23 mouse cellular contexts compared by ENCODE assay signal in genomic region chr1:184281768-184282167, GRCm38 (mm10).
DNase-seq lines count a peak whose midpoint lies in the region; ATAC-seq and TF ChIP-seq lines count a peak whose summit lies in the region.
"Had no signal": no experiment of that assay in that cellular context is flagged by ENCODE, and none has a peak within 500 bp of the region (broad histone marks: within the 10 kb centered on the region; RNA-seq: fewer than 3 reads in every experiment).

No protein-coding gene starts in this region.

- no peak overlapping the region for H3K9ac ChIP-seq in lung, postnatal 0 days (replicated peaks; ENCODE audit: low read depth)
- H3K9ac ChIP-seq in intestine, postnatal 0 days (ENCODE audit: low read depth, low read length) = no peak overlapping the region
- H3K9ac ChIP-seq in stomach, postnatal 0 days (ENCODE audit: low read length) = no peak overlapping the region
- H3K9ac ChIP-seq: embryonic facial prominence, embryonic 13.5 days; forebrain, embryonic 12.5 days; hindbrain, embryonic 15.5 days; limb, embryonic 15.5 days; liver, embryonic 14.5 days; lung, embryonic 15.5 days; midbrain, embryonic 12.5 days had no signal

- H3K4me1 ChIP-seq in lung, postnatal 0 days (ENCODE audit: insufficient read depth, low read depth, low read length) = no peaks in the 10 kb centered on the region
- peaks cover 10% of the 10 kb centered on the region for H3K4me1 ChIP-seq in lung, adult 2 months (ENCODE audit: control insufficient read depth, insufficient read depth, low read length)
- peaks cover 1% of the 10 kb centered on the region; the same call in 1 of the 2 replicates for H3K4me1 ChIP-seq in intestine, postnatal 0 days (replicated peaks; ENCODE audit: control insufficient read depth, insufficient read depth, low read length)
- no peaks in the 10 kb centered on the region for H3K4me1 ChIP-seq in stomach, postnatal 0 days (replicated peaks; ENCODE audit: control insufficient read depth, insufficient read depth)
- H3K4me1 ChIP-seq: embryonic facial prominence, embryonic 13.5 days; forebrain, embryonic 12.5 days; heart, embryonic 10.5 days; hindbrain, embryonic 15.5 days; limb, embryonic 15.5 days; midbrain, embryonic 12.5 days had no signal

- TF ChIP-seq EP300 in lung, postnatal 0 days (IDR thresholded peaks at IDR 0.05) = peak; percentile 66
- TF ChIP-seq EP300 in stomach, postnatal 0 days (optimal IDR thresholded peaks at IDR 0.05) = no peak

- H3K27ac ChIP-seq in lung, postnatal 0 days (ENCODE audit: low read length) = no peak overlapping the region
- no peak overlapping the region for H3K27ac ChIP-seq in intestine, postnatal 0 days (ENCODE audit: low read depth, low read length)
- no peak overlapping the region for H3K27ac ChIP-seq in stomach, postnatal 0 days (replicated peaks)
- H3K27ac ChIP-seq: embryonic facial prominence, embryonic 13.5 days; forebrain, embryonic 12.5 days; heart, embryonic 10.5 days; hindbrain, embryonic 15.5 days; left cerebral cortex, adult 2 months; limb, embryonic 15.5 days; liver, embryonic 14.5 days; lung, embryonic 15.5 days; midbrain, embryonic 12.5 days had no signal

- WGBS in lung, postnatal 0 days = 37% methylated on average over 5 of the region's 5 CpGs
- WGBS in lung, adult 2 months = 44% methylated on average over 5 of the region's 5 CpGs
- 20% methylated on average over 5 of the region's 5 CpGs for WGBS in intestine, postnatal 0 days
- 42% methylated on average over 5 of the region's 5 CpGs for WGBS in stomach, postnatal 0 days

- H3K4me2 ChIP-seq in lung, postnatal 0 days (replicated peaks; ENCODE audit: low read depth, low read length) = no peak overlapping the region
- H3K4me2 ChIP-seq in intestine, postnatal 0 days (replicated peaks; ENCODE audit: low read depth) = no peak overlapping the region
- H3K4me2 ChIP-seq in stomach, postnatal 0 days (replicated peaks; ENCODE audit: low read depth) = no peak overlapping the region
- H3K4me2 ChIP-seq: embryonic facial prominence, embryonic 13.5 days; forebrain, embryonic 12.5 days; hindbrain, embryonic 15.5 days; limb, embryonic 15.5 days; lung, embryonic 15.5 days; midbrain, embryonic 12.5 days had no signal

- TF ChIP-seq CTCF in lung, postnatal 0 days (IDR thresholded peaks at IDR 0.05) = no peak
- no peak for TF ChIP-seq CTCF in lung, adult 2 months (IDR thresholded peaks at IDR 0.05; ENCODE audit: insufficient read depth, low read length)
- no peak for TF ChIP-seq CTCF in intestine, postnatal 0 days (IDR thresholded peaks at IDR 0.05; ENCODE audit: low read depth)
- no peak for TF ChIP-seq CTCF in stomach, postnatal 0 days (IDR thresholded peaks at IDR 0.05; ENCODE audit: low read depth)

- H3K27me3 ChIP-seq in lung, postnatal 0 days (replicated peaks; ENCODE audit: insufficient read depth, low read length) = no peaks in the 10 kb centered on the region
- no peaks in the 10 kb centered on the region for H3K27me3 ChIP-seq in intestine, postnatal 0 days (replicated peaks; ENCODE audit: control insufficient read depth, insufficient read depth, low read length)
- H3K27me3 ChIP-seq in stomach, postnatal 0 days (ENCODE audit: control insufficient read depth, insufficient read depth, low read length) = no peaks in the 10 kb centered on the region
- H3K27me3 ChIP-seq: forebrain, embryonic 12.5 days; hindbrain, embryonic 15.5 days; limb, embryonic 15.5 days had no signal

- ATAC-seq in lung, postnatal 0 days = peak; percentile 34; the same call in 1 of the 2 replicates
- ATAC-seq in intestine, postnatal 0 days = 0 out of 2 replicates have a peak, but pooled peaks have one; percentile 48
- peak; percentile 62; the same call in 1 of the 2 replicates for ATAC-seq in stomach, postnatal 0 days (ENCODE audit: low FRiP score, low TSS enrichment)
- ATAC-seq in monocyte, adult 5-6 weeks (replicated peaks; ENCODE audit: insufficient number of reproducible peaks, low FRiP score, low TSS enrichment, poor library complexity, severe bottlenecking) = no peak
- ATAC-seq: activated CD4-positive, CD25-positive, alpha-beta regulatory T cell, adult 4 months had no signal

- no peak for TF ChIP-seq POLR2A in lung, adult 2 months (IDR thresholded peaks at IDR 0.05; ENCODE audit: borderline replicate concordance, extremely low read depth, low read depth, low read length)

- no peaks in the 10 kb centered on the region for H3K36me3 ChIP-seq in lung, postnatal 0 days (ENCODE audit: insufficient read depth, low read length)
- no peaks in the 10 kb centered on the region for H3K36me3 ChIP-seq in intestine, postnatal 0 days (ENCODE audit: control insufficient read depth, insufficient read depth)
- no peaks in the 10 kb centered on the region for H3K36me3 ChIP-seq in stomach, postnatal 0 days (ENCODE audit: control insufficient read depth, insufficient read depth, low read length)
- H3K36me3 ChIP-seq: embryonic facial prominence, embryonic 13.5 days; forebrain, embryonic 12.5 days; heart, embryonic 10.5 days; hindbrain, embryonic 15.5 days; limb, embryonic 15.5 days; lung, embryonic 15.5 days; midbrain, embryonic 12.5 days had no signal

- H3K4me3 ChIP-seq in lung, postnatal 0 days (ENCODE audit: low read depth, low read length) = no peak overlapping the region
- H3K4me3 ChIP-seq in lung, adult 2 months (replicated peaks; ENCODE audit: extremely low read depth, low read depth, low read length) = no peak overlapping the region
- H3K4me3 ChIP-seq in intestine, postnatal 0 days (ENCODE audit: low read depth, low read length) = no peak overlapping the region
- no peak overlapping the region for H3K4me3 ChIP-seq in stomach, postnatal 0 days (ENCODE audit: low read depth, low read length)
- H3K4me3 ChIP-seq: embryonic facial prominence, embryonic 13.5 days; erythroblast, embryonic 14.5 days; forebrain, embryonic 12.5 days; heart, embryonic 10.5 days; hindbrain, embryonic 15.5 days; left cerebral cortex, adult 2 months; limb, embryonic 15.5 days; lung, embryonic 15.5 days; midbrain, embryonic 12.5 days had no signal

- no peaks in the 10 kb centered on the region for H3K9me3 ChIP-seq in lung, postnatal 0 days (ENCODE audit: low read length)
- H3K9me3 ChIP-seq in intestine, postnatal 0 days (ENCODE audit: control insufficient read depth) = no peaks in the 10 kb centered on the region
- no peaks in the 10 kb centered on the region for H3K9me3 ChIP-seq in stomach, postnatal 0 days (ENCODE audit: control insufficient read depth, low read length)
- H3K9me3 ChIP-seq: embryonic facial prominence, embryonic 13.5 days; forebrain, embryonic 12.5 days; heart, embryonic 10.5 days; hindbrain, embryonic 15.5 days; limb, embryonic 15.5 days; lung, embryonic 15.5 days; midbrain, embryonic 12.5 days had no signal

- DNase-seq in lung, postnatal 0 days (ENCODE audit: low spot score) = peak; percentile 21
- DNase-seq in lung, adult 2 months = no peak
- DNase-seq in kidney, postnatal 10 days = peak; percentile 37
- peak; percentile 33 for DNase-seq in stomach, postnatal 0 days (ENCODE audit: low spot score)
- DNase-seq in T-cell, adult 2 months (ENCODE audit: low spot score) = no peak
- DNase-seq: adrenal gland, adult 8-10 months; cerebellum, adult 11-12 months; cerebellum, postnatal 14 days; left cerebral cortex, postnatal 4 days; thymus, postnatal 14 days had no signal

Comparison
In these comparisons a context has a peak if more than half of its experiments do, and no peak if none do; other contexts are left out.
1. DNase-seq: peak in lung, postnatal 0 days (single experiment), kidney, postnatal 10 days (single experiment) and stomach, postnatal 0 days (single experiment); none in lung, adult 2 months (single experiment) and T-cell, adult 2 months (single experiment).